Mouse (Mus musculus) heart, embryonic 12.5 days (tissue): ENCODE measurements at regions not wholly inside any gene's neighbourhood (a gene's known extent, or its start where the extent isn't known, plus 50 kb on each side); places are given as distances from the start of the nearest gene placed in this dataset.
"Not testable (repeated sequence)": the region's sequence is repeated elsewhere in the genome, so short reads cannot be mapped to it uniquely, and the experiment has no call there.

Experiments used
- ATAC-seq: fragments of 200-750 bp; cut with Nextera tagmentation; 2 replicates; pipeline ENCODE4 v1.8.0; 2017; ENCODE audit warnings: moderate TSS enrichment, moderate library complexity; ENCODE audit not compliant: insufficient number of reproducible peaks, low FRiP score
- H3K27ac ChIP-seq: fragments of 300-500 bp; sonication (generic); 2 replicates; pipeline ENCODE4 v1.5.1; 2016; ENCODE audit warnings: mild to moderate bottlenecking, moderate library complexity; ENCODE audit not compliant: poor library complexity, severe bottlenecking
- H3K27me3 ChIP-seq: fragments of 300-500 bp; sonication (generic); replicated peaks from 2 replicates; pipeline ENCODE4 v1.6.1; 2016; ENCODE audit warnings: mild to moderate bottlenecking, moderate library complexity
- H3K36me3 ChIP-seq: fragments of 300-500 bp; sonication (generic); 2 replicates; pipeline ENCODE4 v1.6.1; 2016; ENCODE audit warnings: mild to moderate bottlenecking, moderate library complexity
- H3K4me1 ChIP-seq: fragments of 300-500 bp; sonication (generic); replicated peaks from 2 replicates; pipeline ENCODE4 v1.6.1; 2016; ENCODE audit warnings: mild to moderate bottlenecking
- H3K4me2 ChIP-seq: fragments of 300-500 bp; sonication (generic); 2 replicates; pipeline ENCODE4 v1.6.1; 2016; ENCODE audit warnings: mild to moderate bottlenecking, moderate library complexity
- H3K4me3 ChIP-seq: fragments of 300-500 bp; sonication (generic); 2 replicates; pipeline ENCODE4 v1.5.1; 2016; ENCODE audit warnings: mild to moderate bottlenecking
- H3K9ac ChIP-seq: fragments of 300-500 bp; sonication (generic); 2 replicates; pipeline ENCODE4 v1.6.1; 2016; ENCODE audit warnings: mild to moderate bottlenecking, moderate library complexity
- H3K9me3 ChIP-seq: fragments of 300-500 bp; sonication (generic); replicated peaks from 2 replicates; pipeline ENCODE4 v1.6.1; 2016; ENCODE audit warnings: mild to moderate bottlenecking, moderate library complexity
- WGBS: fragments of 180-500 bp; shearing (Covaris S2); methylation state at CpG from one replicate; pipeline ENCODE4 v1.1.7; 2016; 5-methylcytosine and 5-hydroxymethylcytosine counted together

DNA sequence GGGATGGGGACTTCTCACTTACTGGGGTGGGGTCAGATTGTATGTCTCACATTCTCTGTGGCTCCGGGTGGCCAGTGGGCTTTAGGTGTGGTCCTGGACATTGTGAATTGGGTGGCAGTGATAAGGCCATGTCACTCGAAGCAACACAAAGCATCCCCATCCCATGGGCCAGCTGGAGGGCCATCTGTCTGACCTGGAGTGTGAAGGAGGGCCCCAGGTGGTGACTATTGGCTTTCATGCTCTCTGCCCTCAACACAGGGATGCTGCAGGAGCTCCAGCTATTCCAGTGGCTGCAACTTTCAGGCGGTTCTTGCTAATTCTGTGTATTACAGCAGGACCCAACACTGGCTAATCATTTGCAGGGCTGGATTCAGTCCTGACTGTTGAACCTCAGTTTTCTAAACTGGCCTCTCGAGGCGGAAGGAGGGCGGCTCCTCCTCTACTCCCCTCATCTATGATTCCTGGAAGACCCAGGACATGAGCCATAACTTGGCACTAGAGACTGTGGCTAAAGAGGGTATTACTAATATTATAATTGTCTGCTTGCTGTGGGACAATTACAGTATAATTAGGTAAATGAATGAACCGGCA, 64.1 kb downstream of the 9530068E07Rik start:
- 60% methylated on average over 7 of the region's 7 CpGs for WGBS

DNA sequence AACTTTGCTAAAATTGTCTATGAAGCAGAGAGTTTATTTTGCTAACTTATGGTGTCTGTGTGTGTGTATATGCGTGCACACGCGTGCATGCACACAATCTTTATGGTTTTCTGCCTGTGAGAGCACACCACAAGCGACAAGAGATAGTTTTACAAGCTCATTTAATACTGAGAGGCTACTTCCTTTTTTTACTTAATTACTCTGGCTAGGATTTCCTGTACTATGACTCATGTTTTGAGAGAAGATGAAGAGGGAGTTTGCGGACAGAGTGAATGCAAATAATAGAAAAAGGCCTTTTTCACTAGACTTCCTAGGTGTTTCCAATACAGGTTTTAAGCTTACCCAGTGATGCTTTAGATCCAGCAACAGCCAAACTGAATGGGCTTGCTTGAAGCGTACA, 74.9 kb downstream of the 9530068E07Rik start:
- H3K27me3 ChIP-seq, H3K4me2 ChIP-seq, H3K27ac ChIP-seq, H3K4me3 ChIP-seq, H3K4me1 ChIP-seq, ATAC-seq, H3K9me3 ChIP-seq, H3K9ac ChIP-seq, H3K36me3 ChIP-seq: not testable (repeated sequence)
- WGBS = 75% methylated on average over 6 of the region's 6 CpGs

More for the DNA sequence above, 64.1 kb downstream of the 9530068E07Rik start:
- no peak overlapping the region for H3K27ac ChIP-seq
- ATAC-seq = no peak
- H3K4me2 ChIP-seq = no peak overlapping the region
- no peaks in the 10 kb centered on the region for H3K27me3 ChIP-seq
- no peaks in the 10 kb centered on the region for H3K36me3 ChIP-seq
- no peaks in the 10 kb centered on the region for H3K9me3 ChIP-seq
- H3K4me1 ChIP-seq = no peaks in the 10 kb centered on the region
- no peak overlapping the region for H3K4me3 ChIP-seq
- H3K9ac ChIP-seq = no peak overlapping the region

DNA sequence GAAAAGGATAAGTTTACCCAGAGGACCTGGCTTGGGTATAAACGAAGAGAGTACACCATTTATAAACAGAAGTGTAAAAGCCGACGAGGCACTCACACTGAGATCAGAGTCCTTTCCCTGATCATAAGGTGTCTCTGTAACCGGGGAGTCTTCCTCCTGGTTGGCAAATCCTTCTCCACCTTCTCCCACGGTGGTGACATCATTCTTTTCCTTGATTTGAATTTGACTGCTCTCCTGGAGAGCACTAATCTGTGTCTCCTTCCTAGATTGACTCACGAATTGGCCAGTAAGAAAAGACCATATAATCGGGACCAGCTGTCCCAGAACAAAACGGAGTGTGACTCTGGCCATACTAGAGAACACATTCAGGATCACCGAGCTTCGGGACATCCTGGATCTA, 83.9 kb downstream of the 9530068E07Rik start:
- not testable (repeated sequence) for H3K9ac ChIP-seq, H3K27ac ChIP-seq, ATAC-seq, H3K4me3 ChIP-seq, H3K36me3 ChIP-seq, H3K4me2 ChIP-seq, H3K4me1 ChIP-seq, H3K9me3 ChIP-seq, H3K27me3 ChIP-seq
- 57% methylated on average over 10 of the region's 10 CpGs for WGBS

DNA sequence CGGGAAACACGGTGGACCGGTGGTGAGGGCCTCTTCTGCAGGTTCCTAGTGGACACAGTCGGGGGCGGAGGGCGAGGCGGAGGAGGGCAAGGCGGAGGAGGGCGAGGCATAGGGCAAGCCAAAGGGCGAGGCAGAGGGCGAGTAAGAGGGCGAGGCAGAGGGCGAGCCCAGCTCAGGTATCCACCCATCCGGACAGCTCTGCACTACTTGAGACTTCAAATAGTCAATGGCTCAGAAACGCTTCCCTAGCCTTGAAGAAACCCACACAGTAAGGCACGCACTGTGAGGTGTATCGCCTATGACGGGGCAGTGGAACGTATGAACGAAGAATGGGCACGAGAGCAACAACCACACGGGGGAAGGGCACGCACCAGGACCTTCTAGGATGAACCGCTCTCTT, 84.5 kb downstream of the 9530068E07Rik start:
- ATAC-seq, H3K27ac ChIP-seq, H3K4me2 ChIP-seq, H3K4me1 ChIP-seq, H3K9ac ChIP-seq, H3K9me3 ChIP-seq, H3K27me3 ChIP-seq, H3K36me3 ChIP-seq, H3K4me3 ChIP-seq: not testable (repeated sequence)
- 83% methylated on average over 24 of the region's 24 CpGs for WGBS

DNA sequence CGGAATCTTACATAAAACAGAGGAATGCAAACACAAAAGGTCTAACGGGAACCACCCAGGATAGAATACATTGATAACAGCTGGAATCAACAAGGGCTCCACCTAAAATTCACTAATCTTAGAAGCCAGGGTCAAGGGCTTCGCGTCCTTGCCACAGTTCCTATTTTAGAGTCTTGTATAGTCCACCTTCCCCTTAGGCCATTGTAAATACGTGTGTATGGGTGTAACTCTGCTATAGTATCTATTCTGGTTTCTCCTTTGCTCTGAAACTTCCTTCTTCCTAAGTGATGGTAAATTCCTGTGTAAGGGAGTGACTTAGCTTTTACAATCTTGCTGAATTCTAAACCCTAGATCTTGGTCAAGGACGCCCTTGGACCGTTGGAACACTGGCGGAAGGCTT, 87.3 kb downstream of the 9530068E07Rik start:
- H3K27ac ChIP-seq, H3K9me3 ChIP-seq, H3K4me3 ChIP-seq, H3K27me3 ChIP-seq, H3K9ac ChIP-seq, H3K4me2 ChIP-seq, H3K4me1 ChIP-seq, H3K36me3 ChIP-seq, ATAC-seq: not testable (repeated sequence)
- 84% methylated on average over 6 of the region's 8 CpGs for WGBS

DNA sequence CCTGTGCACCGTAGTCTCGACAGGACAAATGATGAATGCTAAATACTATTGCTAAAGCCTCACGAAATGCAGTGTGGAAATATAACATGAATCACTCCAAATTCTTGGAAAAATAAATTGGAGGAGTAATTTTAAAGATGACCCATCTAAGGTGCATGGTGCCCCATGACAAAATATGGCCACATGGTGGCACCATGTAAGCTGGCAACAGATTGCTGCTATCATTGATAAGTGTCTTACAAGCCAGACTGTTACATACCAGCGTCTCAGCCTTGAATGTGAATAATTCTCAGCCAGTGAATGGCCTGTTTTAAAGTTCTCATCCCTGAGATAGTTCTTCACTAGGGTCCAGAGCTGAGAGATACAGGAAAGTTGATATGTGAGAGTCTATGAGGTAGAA, 92.3 kb downstream of the 9530068E07Rik start:
- H3K9me3 ChIP-seq, H3K9ac ChIP-seq, H3K27ac ChIP-seq, H3K4me2 ChIP-seq, ATAC-seq, H3K4me3 ChIP-seq, H3K36me3 ChIP-seq, H3K4me1 ChIP-seq, H3K27me3 ChIP-seq: not testable (repeated sequence)
- 72% methylated on average over 4 of the region's 4 CpGs for WGBS

DNA sequence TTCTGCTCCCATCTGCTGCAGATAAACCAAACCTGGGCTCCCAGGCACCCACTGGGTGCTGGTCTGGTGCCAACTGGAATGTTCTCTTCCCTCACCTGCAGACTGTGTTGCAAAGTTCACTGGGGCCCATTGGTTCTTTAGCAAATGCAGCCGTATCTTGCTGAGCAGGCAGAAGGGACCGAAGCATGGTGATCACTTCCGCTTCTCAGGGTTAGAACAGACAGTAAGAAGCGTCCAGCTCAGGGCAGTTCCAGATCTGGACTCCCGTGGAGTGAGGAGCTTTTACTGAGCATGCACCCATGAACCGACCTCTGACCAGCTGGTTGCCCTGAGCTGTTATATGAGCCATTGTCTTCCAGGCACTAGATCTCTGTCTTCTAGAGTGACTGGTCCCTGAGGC, 97.1 kb downstream of the 9530068E07Rik start:
- Histone ChIP-seq H3K27ac (no peak overlapping the region), H3K4me1 (no peaks in the 10 kb centered on the region), H3K27me3 (no peaks in the 10 kb centered on the region), H3K9ac (no peak overlapping the region), H3K9me3 (0 out of 2 replicates have a peak, but pooled peaks cover 7% of the 10 kb centered on the region), H3K4me2 (no peak overlapping the region), H3K4me3 (no peak overlapping the region), H3K36me3 (no peaks in the 10 kb centered on the region)
- no peak for ATAC-seq
- WGBS = 77% methylated on average over 6 of the region's 6 CpGs

DNA sequence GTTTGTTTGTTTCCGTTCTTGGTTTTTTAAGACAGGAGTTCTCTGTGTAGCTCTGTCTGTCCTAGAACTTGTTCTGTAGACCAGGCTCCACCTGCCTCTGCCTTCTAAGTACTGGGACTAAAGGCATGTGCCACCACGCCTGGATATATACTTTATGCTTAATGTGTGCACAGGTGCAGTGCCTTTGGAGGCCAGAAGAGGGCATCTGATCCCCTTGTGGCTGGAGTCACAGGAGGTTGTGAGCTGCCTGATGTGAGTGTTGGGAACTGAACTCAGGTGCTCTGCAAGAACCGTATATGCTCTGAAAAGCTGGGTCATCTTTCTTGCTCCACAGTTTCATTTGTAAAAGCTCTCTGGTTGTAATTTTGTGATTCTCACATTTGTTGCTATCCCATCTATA, 100.7 kb downstream of the 9530068E07Rik start:
- Histone ChIP-seq H3K4me2 (no peak overlapping the region), H3K27ac (no peak overlapping the region), H3K9me3 (0 out of 2 replicates have a peak, but pooled peaks cover 7% of the 10 kb centered on the region), H3K9ac (no peak overlapping the region), H3K27me3 (no peaks in the 10 kb centered on the region), H3K4me1 (no peaks in the 10 kb centered on the region), H3K4me3 (no peak overlapping the region), H3K36me3 (no peaks in the 10 kb centered on the region)
- WGBS = 85% methylated on average over 3 of the region's 3 CpGs
- no peak for ATAC-seq

DNA sequence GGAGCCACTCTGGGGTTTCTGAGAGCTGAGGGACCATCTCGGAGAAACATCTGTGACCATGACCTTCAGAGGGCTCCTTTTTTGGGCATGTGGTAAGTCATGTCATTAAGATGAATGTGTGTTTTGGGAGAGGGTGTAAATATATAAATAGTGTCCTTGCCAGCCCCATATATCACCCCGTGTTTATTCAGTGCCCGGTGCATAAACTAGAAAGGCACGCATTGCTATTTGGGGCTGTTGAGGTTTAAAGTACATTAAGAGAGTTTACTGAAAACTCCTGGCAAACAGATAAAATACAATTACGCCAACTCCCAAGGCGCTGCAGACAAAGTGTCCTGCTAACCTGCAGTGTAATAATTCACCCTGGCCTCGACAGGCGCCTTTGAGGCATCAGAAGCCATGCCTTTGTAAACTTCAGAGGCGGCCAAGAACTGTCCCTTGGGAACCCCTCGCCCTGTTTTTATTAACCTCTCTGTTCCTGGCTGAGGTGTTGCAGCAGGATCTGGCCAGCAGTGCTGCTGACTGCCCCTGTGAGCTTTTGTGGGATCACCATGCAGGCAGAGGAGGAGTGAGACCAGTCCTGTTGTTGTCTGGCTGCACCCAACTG, 106.6 kb downstream of the 9530068E07Rik start:
- 66% methylated on average over 10 of the region's 10 CpGs for WGBS
- no peak overlapping the region for H3K4me3 ChIP-seq
- H3K4me1 ChIP-seq = no peaks in the 10 kb centered on the region
- H3K27me3 ChIP-seq = no peaks in the 10 kb centered on the region
- H3K4me2 ChIP-seq = no peak overlapping the region
- no peak for ATAC-seq
- no peak overlapping the region for H3K27ac ChIP-seq
- H3K9ac ChIP-seq = no peak overlapping the region
- H3K36me3 ChIP-seq = no peaks in the 10 kb centered on the region
- peaks cover 7% of the 10 kb centered on the region; the same call in 1 of the 2 replicates for H3K9me3 ChIP-seq

DNA sequence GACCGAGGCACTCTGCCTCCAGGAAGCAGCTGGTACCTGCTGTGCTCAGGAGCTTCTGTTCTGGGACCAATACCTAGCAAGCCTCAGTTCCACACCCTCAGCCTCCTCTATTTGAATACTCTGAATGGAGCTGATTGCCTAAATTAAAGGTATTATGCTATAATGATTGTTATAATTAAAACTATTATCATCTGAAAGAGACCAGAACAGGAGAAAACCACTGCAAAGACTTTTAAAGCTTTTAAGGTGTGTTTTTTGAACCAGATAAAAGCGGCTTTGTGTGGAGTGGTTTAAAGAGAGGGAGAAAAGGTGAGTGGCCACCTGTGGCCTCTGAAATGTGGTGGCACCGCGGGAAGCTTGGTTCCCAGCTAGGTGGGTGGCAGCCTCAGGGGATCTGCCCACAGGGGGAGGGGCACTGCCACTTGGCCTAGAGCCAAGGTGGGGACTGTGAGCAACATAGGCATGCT, 115.6 kb downstream of the 9530068E07Rik start:
- Histone ChIP-seq H3K9me3 (peaks cover 1% of the 10 kb centered on the region; the same call in 1 of the 2 replicates), H3K36me3 (no peaks in the 10 kb centered on the region), H3K27ac (no peak overlapping the region), H3K4me2 (no peak overlapping the region), H3K27me3 (no peaks in the 10 kb centered on the region), H3K9ac (no peak overlapping the region), H3K4me3 (no peak overlapping the region), H3K4me1 (peaks cover 12% of the 10 kb centered on the region)
- WGBS = 43% methylated on average over 4 of the region's 4 CpGs
- no peak for ATAC-seq

DNA sequence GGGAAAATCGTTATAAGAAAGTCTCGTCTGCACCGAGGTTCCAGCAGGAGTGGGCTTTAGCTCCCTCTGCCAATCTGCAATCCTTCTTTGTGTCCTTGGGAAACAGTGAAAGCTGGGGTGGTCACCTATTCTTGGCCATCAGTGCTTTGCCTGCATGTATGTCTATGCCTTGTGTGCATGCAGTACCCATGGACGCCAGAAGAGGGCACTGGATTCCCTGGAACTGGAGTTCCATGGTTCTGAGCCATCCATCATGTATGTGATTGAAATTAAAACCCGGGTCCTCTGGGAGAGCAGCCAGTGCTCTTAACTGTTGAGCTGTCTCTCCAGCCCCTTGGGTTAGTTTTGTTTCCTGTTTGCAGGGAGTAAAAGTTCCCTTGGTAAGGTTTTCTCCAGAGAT, 121.1 kb downstream of the 9530068E07Rik start:
- H3K27me3 ChIP-seq = no peaks in the 10 kb centered on the region
- H3K27ac ChIP-seq = no peak overlapping the region
- WGBS = 64% methylated on average over 5 of the region's 5 CpGs
- peaks cover 8% of the 10 kb centered on the region for H3K4me1 ChIP-seq
- no peak overlapping the region for H3K4me3 ChIP-seq
- no peak for ATAC-seq
- H3K4me2 ChIP-seq = no peak overlapping the region
- H3K36me3 ChIP-seq = no peaks in the 10 kb centered on the region
- H3K9ac ChIP-seq = no peak overlapping the region
- H3K9me3 ChIP-seq = no peaks in the 10 kb centered on the region

DNA sequence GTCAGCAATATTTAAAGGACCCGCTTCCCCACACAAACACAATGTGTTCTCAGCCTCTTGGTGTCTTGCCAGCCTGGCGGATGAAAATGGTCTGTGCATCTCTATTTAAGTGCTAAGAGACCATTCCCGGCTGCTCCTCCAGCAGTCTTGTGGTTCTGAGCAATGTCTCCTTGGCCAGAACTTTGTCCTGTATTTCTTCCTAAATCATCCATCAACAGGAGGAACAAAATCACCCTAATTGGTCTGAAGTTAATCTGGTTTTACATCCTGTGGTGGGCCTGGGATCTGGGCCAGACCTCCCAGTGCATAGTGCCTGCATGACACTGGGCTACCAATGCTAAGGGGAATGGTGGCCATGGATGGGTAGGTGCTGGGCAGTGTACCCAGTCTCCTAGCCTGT, 123.6 kb downstream of the 9530068E07Rik start:
- Histone ChIP-seq H3K27me3 (no peaks in the 10 kb centered on the region), H3K4me1 (peaks cover 7% of the 10 kb centered on the region), H3K27ac (no peak overlapping the region), H3K4me2 (no peak overlapping the region), H3K4me3 (no peak overlapping the region), H3K9me3 (no peaks in the 10 kb centered on the region), H3K36me3 (no peaks in the 10 kb centered on the region), H3K9ac (no peak overlapping the region)
- WGBS = 72% methylated on average over 3 of the region's 3 CpGs
- no peak for ATAC-seq
